In the genomic region with DNA sequence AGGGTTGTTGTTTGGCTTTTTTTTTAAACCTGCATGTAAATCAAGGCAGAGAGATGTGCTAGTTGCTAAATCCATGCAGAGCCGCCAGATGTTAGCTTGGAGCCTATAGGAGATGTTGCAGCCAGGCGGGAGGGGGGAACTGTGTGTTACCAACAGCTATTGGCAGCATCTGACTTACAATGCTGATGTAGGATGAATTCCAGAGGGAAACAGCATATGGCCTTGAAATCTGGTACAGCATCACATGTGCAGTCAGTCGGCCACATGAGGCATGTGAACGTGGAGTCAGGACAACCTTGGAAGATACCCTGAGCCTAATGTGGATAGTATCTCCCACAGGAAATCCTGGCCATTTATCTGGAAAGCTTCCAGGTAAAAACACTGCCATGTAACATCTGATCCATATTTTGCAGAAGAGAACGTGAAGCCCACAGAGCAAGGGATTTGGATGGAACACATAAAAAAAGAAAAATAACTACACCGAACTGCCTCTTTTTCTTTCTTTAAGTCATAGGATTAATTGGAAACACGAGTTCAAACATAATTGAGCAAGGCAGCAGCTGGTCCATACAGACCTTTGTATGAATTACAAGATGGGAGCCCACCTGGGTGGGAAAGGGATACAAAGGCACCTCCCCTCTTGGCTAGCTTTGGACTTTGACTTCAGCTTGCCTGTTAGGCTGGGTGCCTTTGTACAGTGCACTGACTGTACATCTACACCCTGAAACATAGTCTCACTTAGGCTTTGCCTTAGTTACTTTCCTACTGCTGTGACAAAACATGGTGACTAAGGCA, we compare ENCODE assay signal across 14 mouse cellular contexts. TPM values are rescaled to one million over a fixed set of nuclear protein-coding genes. Genes with fewer than 3 reads are reported as not detected.
DNase-seq lines count a peak whose midpoint lies in the region; TF ChIP-seq lines count a peak whose summit lies in the region.
"Had no signal": no experiment of that assay in that cellular context is flagged by ENCODE, and none has a peak within 500 bp of the region (broad histone marks: within the 10 kb centered on the region; RNA-seq: fewer than 3 reads in every experiment).

No protein-coding gene starts in this region.

- no peak for TF ChIP-seq CTCF in left cerebral cortex, adult 2 months (IDR thresholded peaks at IDR 0.05)

- intact Hi-C loops in left cerebral cortex, adult 2 months (cut with DNase I), result no loop called here

- no peak overlapping the region for H3K27ac ChIP-seq in left cerebral cortex, adult 2 months
- H3K27ac ChIP-seq: embryonic facial prominence, embryonic 12.5 days had no signal

- peak; percentile 17 to 20 for DNase-seq in left cerebral cortex, adult 2 months (ENCODE audit: extremely low spot score in 1 of 2, low spot score in 2 of 2)
- DNase-seq in left cerebral cortex, adult 11 months (ENCODE audit: low spot score), result no peak
- peak; percentile 31 to 78 for DNase-seq in frontal cortex, postnatal 36 days (ENCODE audit: low spot score in 2 of 2)
- peak; percentile 78 for DNase-seq in layer of hippocampus, adult 9-11 months
- peak; percentile 38 for DNase-seq in right cerebral cortex, postnatal 25 days
- DNase-seq in cerebellum, adult 8-10 months, result no peak
- DNase-seq in embryo, embryonic 10 days (ENCODE audit: low spot score), result no peak
- DNase-seq: adrenal gland, postnatal 25 days; cerebellum, adult 18-20 months; gastrocnemius, postnatal 10 days; liver, postnatal 0 days; thymus, postnatal 25 days had no signal

- H3K4me3 ChIP-seq in left cerebral cortex, adult 2 months, result no peak overlapping the region
- H3K4me3 ChIP-seq: embryonic facial prominence, embryonic 12.5 days; megakaryocyte, embryonic 14.5 days had no signal

RNA-seq across cellular contexts. Expression of a gene that starts 42.7 kb away (rescaled TPM):
- total RNA-seq in left cerebral cortex, adult 2 months (2021), result under 1 TPM; 0.23 to 0.72 TPM

Comparison
In these comparisons a context has a peak if more than half of its experiments do, and no peak if none do; other contexts are left out.
1. DNase-seq: peak in left cerebral cortex, adult 2 months (2 of 2), frontal cortex, postnatal 36 days (2 of 2), layer of hippocampus, adult 9-11 months (single experiment) and right cerebral cortex, postnatal 25 days (single experiment); none in left cerebral cortex, adult 11 months (single experiment), cerebellum, adult 8-10 months (single experiment) and embryo, embryonic 10 days (single experiment).